20 mouse cellular contexts compared by ENCODE assay signal in the genomic region with DNA sequence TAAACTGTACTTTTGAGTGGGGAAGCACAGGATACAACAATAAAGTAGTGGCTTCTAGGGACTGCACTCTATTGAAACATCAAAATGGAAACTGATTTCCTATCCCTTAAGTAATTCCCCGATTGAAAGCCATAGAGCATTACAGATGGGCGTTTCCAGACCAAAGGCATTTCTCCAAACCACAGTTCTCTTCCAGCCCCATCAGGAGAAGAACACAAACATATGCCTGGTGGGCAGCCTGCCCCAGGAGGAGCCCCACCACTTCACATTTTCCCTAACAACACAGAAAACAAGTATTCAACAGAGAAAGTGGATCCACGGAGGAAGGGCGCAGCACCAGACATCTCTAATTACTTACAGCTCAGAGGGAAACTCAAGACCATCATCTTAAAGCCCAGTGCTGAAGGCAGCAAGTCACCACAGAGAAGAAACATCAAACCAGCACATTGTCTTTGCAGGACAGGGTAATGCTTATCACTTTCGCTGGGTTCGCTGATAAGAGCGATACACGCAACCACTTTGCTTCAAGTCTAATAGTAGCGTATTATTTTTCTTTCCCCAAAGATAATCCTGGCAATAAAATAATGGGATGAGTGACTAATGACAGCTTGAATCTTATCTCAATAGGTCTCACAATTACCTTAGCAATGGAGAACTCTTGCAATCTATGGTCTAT. TPM values are rescaled to one million over a fixed set of nuclear protein-coding genes. Genes with fewer than 3 reads are reported as not detected.
"Had no signal": no experiment of that assay in that cellular context is flagged by ENCODE, and none has a peak within 500 bp of the region (broad histone marks: within the 10 kb centered on the region; RNA-seq: fewer than 3 reads in every experiment).

No protein-coding gene starts in this region.

- H3K36me3 ChIP-seq: limb, embryonic 12.5 days; midbrain, embryonic 15.5 days; neural tube, embryonic 13.5 days had no signal

- H3K9ac ChIP-seq: limb, embryonic 12.5 days; liver, embryonic 14.5 days; midbrain, embryonic 15.5 days; neural tube, embryonic 13.5 days had no signal

- H3K4me1 ChIP-seq: limb, embryonic 12.5 days had no signal

- DNase-seq: kidney, adult 9 months; kidney, postnatal 36 days; layer of hippocampus, adult 9-11 months; layer of hippocampus, postnatal 36 days; lung, adult 2 months; lung, postnatal 10 days; lung, postnatal 4 days; retina, postnatal 1 day; right cerebral cortex, postnatal 14 days; thymus, adult 2 months; thymus, postnatal 25 days had no signal

- H3K4me3 ChIP-seq: limb, embryonic 12.5 days; megakaryocyte, embryonic 14.5 days; midbrain, embryonic 15.5 days; neural tube, embryonic 13.5 days had no signal

- H3K9me3 ChIP-seq: limb, embryonic 12.5 days; midbrain, embryonic 15.5 days; neural tube, embryonic 13.5 days had no signal

- H3K4me2 ChIP-seq: limb, embryonic 12.5 days; midbrain, embryonic 11.5 days; midbrain, embryonic 15.5 days; neural tube, embryonic 13.5 days had no signal

- H3K27me3 ChIP-seq: midbrain, embryonic 15.5 days had no signal

- ATAC-seq: intestine, embryonic 16.5 days had no signal

- H3K27ac ChIP-seq: kidney, postnatal 0 days; limb, embryonic 12.5 days; liver, embryonic 14.5 days; midbrain, embryonic 15.5 days; neural tube, embryonic 13.5 days had no signal

RNA-seq across cellular contexts. Expression of a gene that starts 28.8 kb away (rescaled TPM):
- polyA plus RNA-seq: kidney, postnatal 0 days; liver, adult 2 months had no signal
